Mouse (Mus musculus) myocyte (in vitro differentiated cells): ENCODE measurements at regions not wholly inside any gene's neighbourhood (a gene's known extent, or its start where the extent isn't known, plus 50 kb on each side); places are given as distances from the start of the nearest gene placed in this dataset.

Experiments
- CEBPB ChIP-seq: IDR thresholded peaks from 2 replicates; pipeline ENCODE4 v1.6.1; 2011; ENCODE audit warnings: mild to moderate bottlenecking, moderate library complexity; ENCODE audit not compliant: poor library complexity, insufficient read depth, severe bottlenecking
- E2F4 ChIP-seq: IDR thresholded peaks from one replicate; pipeline ENCODE4 v1.6.1; 2011; ENCODE audit warnings: mild to moderate bottlenecking, control low read depth, moderate library complexity; ENCODE audit not compliant: insufficient read depth
- MAX ChIP-seq: IDR thresholded peaks from one replicate; pipeline ENCODE4 v1.6.1; 2011; ENCODE audit warnings: low read depth, mild to moderate bottlenecking, control low read depth
- MYOD1 ChIP-seq, 3 experiments: IDR thresholded peaks; one replicate each; pipeline ENCODE4 v1.6.1; 2011; ENCODE audit warnings: control low read depth in 2 of 3, low read depth in 2 of 3, mild to moderate bottlenecking in 2 of 3, moderate library complexity in 1 of 3; ENCODE audit not compliant: insufficient read length in 2 of 3, control insufficient read depth in 1 of 3
- MYOG ChIP-seq, 3 experiments: IDR thresholded peaks; one replicate each; pipeline ENCODE4 v1.6.1; 2011; ENCODE audit warnings: control low read depth in 2 of 3, low read depth in 2 of 3, mild to moderate bottlenecking in 2 of 3; ENCODE audit not compliant: insufficient read length in 2 of 3, control insufficient read depth in 1 of 3, insufficient read depth in 1 of 3
- POLR2A ChIP-seq: IDR thresholded peaks from one replicate; pipeline ENCODE4 v1.6.1; 2011; ENCODE audit warnings: low read depth, mild to moderate bottlenecking, control low read depth, moderate library complexity; ENCODE audit not compliant: insufficient read length
- POLR2AphosphoS2 ChIP-seq: IDR thresholded peaks from one replicate; pipeline ENCODE4 v1.6.1; 2011; ENCODE audit warnings: low read depth, control low read depth; ENCODE audit not compliant: insufficient read length
- REST ChIP-seq: IDR thresholded peaks from one replicate; pipeline ENCODE4 v1.6.1; 2011; ENCODE audit warnings: mild to moderate bottlenecking, control low read depth, moderate library complexity; ENCODE audit not compliant: insufficient read depth, insufficient read length
- TCF12 ChIP-seq: IDR thresholded peaks from one replicate; pipeline ENCODE4 v1.6.1; 2011; ENCODE audit warnings: mild to moderate bottlenecking, control low read depth; ENCODE audit not compliant: poor library complexity, insufficient read depth, severe bottlenecking
- TCF3 ChIP-seq: IDR thresholded peaks from one replicate; pipeline ENCODE4 v1.6.1; 2011; ENCODE audit warnings: low read depth, control low read depth; ENCODE audit not compliant: insufficient read length
- USF1 ChIP-seq: IDR thresholded peaks from one replicate; pipeline ENCODE4 v1.6.1; 2011; ENCODE audit warnings: low read depth, mild to moderate bottlenecking, control low read depth, moderate library complexity

DNA sequence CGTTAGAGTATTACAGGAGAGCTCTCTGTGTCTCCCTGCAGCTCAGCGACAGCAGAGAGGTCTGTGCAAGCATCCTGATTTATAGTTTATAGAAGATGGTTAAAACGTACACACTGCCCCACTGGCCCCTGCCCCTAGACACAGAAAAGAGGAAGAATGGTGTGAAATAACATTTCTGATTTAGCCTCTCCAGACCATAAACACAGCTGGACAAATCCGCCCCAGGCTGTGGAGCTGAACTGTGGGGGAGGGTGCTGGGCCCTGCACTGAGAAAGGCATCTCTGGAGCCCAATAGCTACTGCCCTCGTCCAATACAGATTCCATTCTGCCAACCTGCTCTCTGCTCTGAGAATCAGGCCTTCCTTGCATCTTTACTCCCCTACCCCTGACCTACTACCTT lies 112.4 kb downstream of the Cct6b start:
- TF ChIP-seq POLR2AphosphoS2 = no peak
- TF ChIP-seq POLR2A = no peak
- TF ChIP-seq TCF12 = no peak
- TF ChIP-seq REST = no peak
- TF ChIP-seq USF1 = no peak
- no peak for TF ChIP-seq E2F4
- no peak for TF ChIP-seq CEBPB
- no peak for TF ChIP-seq TCF3
- TF ChIP-seq MYOG (IDR thresholded peaks at IDR 0.05; ENCODE audit: control insufficient read depth in 1 of 3, insufficient read depth in 1 of 3, insufficient read length in 2 of 3, low read depth in 2 of 3) = no peak
- TF ChIP-seq MYOD1 (IDR thresholded peaks at IDR 0.05; ENCODE audit: control insufficient read depth in 1 of 3, insufficient read length in 2 of 3, low read depth in 2 of 3) = no peak
- TF ChIP-seq MAX = no peak
